Mouse (Mus musculus): ENCODE measurements around the gene Il13ra1. TPM values are rescaled to one million over a fixed set of nuclear protein-coding genes. Genes with fewer than 3 reads are reported as not detected.

Il13ra1 gene
- polyA plus RNA-seq (2014; fragmentation: Nextera tagmentation; extraction: Ambion mirVana) = 3.5 and 5.4 TPM in 2 replicates

DNA sequence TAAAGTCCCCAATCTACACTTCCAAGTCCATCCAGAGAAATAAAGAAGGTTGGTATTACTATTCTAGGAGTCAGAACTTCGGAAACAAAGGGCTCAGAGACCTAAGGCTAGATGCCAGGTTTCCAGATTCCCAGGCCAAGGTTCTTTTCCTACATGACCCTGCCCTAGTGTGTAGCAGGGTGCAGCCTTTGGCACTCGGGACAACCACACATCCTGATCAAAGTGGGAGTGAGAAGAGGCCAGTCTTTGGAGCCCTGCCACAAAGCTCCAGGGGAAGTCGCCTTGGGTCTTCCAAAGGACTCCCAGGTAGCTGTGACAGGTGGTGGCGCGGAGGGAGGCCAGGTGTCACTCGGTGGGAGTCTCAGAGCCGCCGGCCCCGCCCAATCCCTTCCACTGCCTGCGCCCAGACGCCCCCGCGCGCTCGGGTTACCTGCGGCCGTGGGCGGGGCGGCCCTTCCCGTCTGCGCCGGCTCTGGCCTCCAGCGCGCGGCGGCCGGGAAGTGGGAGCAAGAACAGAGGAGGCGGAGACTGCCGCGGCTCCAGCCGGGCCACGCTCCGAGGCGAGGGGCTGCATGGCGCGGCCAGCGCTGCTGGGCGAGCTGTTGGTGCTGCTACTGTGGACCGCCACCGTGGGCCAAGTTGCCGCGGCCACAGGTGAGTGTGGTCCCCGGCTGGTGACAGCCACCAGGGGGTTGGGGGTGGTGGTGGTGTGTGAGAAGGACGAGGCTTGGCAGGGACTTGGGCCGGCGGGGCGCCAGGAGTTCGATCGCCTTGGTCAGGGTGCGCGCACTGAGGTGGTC is at the start of gene Il13ra1:
Gene Il13ra1, plus strand, starts transcription at position 489 of the 800 bp plus-strand sequence.
- WGBS = 25% methylated on average over 45 of the region's 51 CpGs
- Histone ChIP-seq H3K4me2 (ENCODE audit: low read depth, low read length) (peak within 1 kb of the TSS; percentile 66), H3K27ac (ENCODE audit: low read depth, low read length) (no peak within 1 kb of the TSS), H3K9me3 (ENCODE audit: control insufficient read depth, low read length) (no peaks in the 10 kb centered on the region), H3K27me3 (ENCODE audit: control insufficient read depth, insufficient read depth, low read length) (no peaks in the 10 kb centered on the region), H3K4me3 (ENCODE audit: low read depth, low read length) (peak within 1 kb of the TSS; percentile 41), H3K9ac (replicated peaks; ENCODE audit: low read depth, low read length) (peak within 1 kb of the TSS; percentile 42; the same call in 1 of the 2 replicates), H3K4me1 (ENCODE audit: control insufficient read depth, insufficient read depth, low read length) (no peaks in the 10 kb centered on the region), H3K36me3 (ENCODE audit: control insufficient read depth, insufficient read depth, low read length) (no peaks in the 10 kb centered on the region)
- peak; percentile 87 for ATAC-seq (ENCODE audit: low read depth)

DNA sequence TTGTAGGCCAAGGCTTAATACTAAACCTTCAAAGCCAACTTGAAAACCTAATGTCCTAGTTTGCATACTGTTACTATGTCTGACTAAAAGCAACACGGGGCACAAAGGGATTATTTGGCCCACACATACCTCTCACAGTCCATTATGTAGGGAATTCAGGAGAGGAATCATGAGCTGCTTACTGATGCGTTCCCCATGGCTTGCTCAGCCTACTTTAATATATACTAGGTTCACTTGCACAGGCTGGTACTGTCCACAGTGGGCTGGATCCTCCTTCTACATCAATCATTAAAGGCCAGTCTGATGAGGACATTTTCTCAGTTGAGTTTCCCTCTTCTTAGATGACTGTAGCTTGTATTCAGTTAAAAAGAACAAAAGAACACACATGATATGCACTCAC is 37.9 kb upstream of the Il13ra1 start:
- WGBS = 67% methylated on average over 2 of the region's 2 CpGs
- Histone ChIP-seq H3K27me3 (ENCODE audit: control insufficient read depth, insufficient read depth, low read length) (no peaks in the 10 kb centered on the region), H3K4me2 (ENCODE audit: low read depth, low read length) (no peak overlapping the region), H3K4me3 (ENCODE audit: low read depth, low read length) (no peak overlapping the region), H3K36me3 (ENCODE audit: control insufficient read depth, insufficient read depth, low read length) (no peaks in the 10 kb centered on the region), H3K9ac (replicated peaks; ENCODE audit: low read depth, low read length) (no peak overlapping the region), H3K27ac (ENCODE audit: low read depth, low read length) (no peak overlapping the region), H3K9me3 (ENCODE audit: control insufficient read depth, low read length) (no peaks in the 10 kb centered on the region), H3K4me1 (ENCODE audit: control insufficient read depth, insufficient read depth, low read length) (no peaks in the 10 kb centered on the region)
- ATAC-seq (ENCODE audit: low read depth) = no peak

DNA sequence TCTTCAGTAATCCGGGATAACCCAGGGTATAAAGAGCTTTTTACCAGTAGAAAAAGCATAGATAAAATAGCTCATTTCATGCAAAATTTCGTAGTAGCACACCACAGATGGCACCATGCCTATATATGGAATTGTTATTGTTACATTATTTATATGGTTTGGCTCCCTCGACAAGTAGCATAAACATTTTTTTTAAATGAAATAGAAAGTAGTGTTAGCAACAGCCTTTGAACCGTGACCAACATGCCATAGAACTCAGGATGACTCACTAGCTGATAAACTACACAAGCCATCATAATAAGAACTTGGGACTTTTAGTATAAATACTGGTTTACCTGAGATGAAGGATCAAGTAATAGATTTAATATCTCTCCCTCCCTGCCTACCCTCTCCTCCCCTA is 34.7 kb upstream of the Il13ra1 start:
- no peaks in the 10 kb centered on the region for H3K27me3 ChIP-seq (ENCODE audit: control insufficient read depth, insufficient read depth, low read length)
- ATAC-seq (ENCODE audit: low read depth) = no peak
- H3K9ac ChIP-seq (replicated peaks; ENCODE audit: low read depth, low read length) = no peak overlapping the region
- no peaks in the 10 kb centered on the region for H3K4me1 ChIP-seq (ENCODE audit: control insufficient read depth, insufficient read depth, low read length)
- no peaks in the 10 kb centered on the region for H3K9me3 ChIP-seq (ENCODE audit: control insufficient read depth, low read length)
- no peak overlapping the region for H3K4me2 ChIP-seq (ENCODE audit: low read depth, low read length)
- H3K36me3 ChIP-seq (ENCODE audit: control insufficient read depth, insufficient read depth, low read length) = no peaks in the 10 kb centered on the region
- WGBS = 80% methylated on average over 4 of the region's 4 CpGs
- H3K4me3 ChIP-seq (ENCODE audit: low read depth, low read length) = no peak overlapping the region
- H3K27ac ChIP-seq (ENCODE audit: low read depth, low read length) = no peak overlapping the region

DNA sequence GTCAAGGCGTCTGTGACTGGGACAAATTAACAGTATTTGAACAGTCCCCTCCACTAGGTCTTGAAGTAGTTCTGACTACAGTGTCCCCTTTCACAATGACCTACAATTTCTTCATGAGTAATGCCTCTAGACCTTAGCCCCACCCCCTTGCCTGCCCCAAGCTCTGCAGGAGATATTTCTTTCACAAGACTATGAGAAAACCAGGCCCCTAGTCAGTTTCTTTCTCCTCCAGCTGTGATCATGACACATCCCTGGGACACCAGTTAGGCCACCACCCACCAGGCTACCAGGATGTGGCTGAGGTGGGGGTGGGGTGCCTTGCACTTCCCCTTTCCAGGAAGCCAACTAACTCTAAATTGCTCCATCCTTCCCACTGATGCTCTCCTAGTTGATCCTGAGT is 29.0 kb upstream of the Il13ra1 start:
- Histone ChIP-seq H3K27ac (ENCODE audit: low read depth, low read length) (no peak overlapping the region), H3K9me3 (ENCODE audit: control insufficient read depth, low read length) (no peaks in the 10 kb centered on the region), H3K4me1 (ENCODE audit: control insufficient read depth, insufficient read depth, low read length) (no peaks in the 10 kb centered on the region), H3K9ac (replicated peaks; ENCODE audit: low read depth, low read length) (no peak overlapping the region), H3K36me3 (ENCODE audit: control insufficient read depth, insufficient read depth, low read length) (no peaks in the 10 kb centered on the region), H3K27me3 (ENCODE audit: control insufficient read depth, insufficient read depth, low read length) (no peaks in the 10 kb centered on the region), H3K4me3 (ENCODE audit: low read depth, low read length) (no peak overlapping the region), H3K4me2 (ENCODE audit: low read depth, low read length) (no peak overlapping the region)
- no peak for ATAC-seq (ENCODE audit: low read depth)
- WGBS = 81% methylated on average over 1 of the region's 1 CpGs

DNA sequence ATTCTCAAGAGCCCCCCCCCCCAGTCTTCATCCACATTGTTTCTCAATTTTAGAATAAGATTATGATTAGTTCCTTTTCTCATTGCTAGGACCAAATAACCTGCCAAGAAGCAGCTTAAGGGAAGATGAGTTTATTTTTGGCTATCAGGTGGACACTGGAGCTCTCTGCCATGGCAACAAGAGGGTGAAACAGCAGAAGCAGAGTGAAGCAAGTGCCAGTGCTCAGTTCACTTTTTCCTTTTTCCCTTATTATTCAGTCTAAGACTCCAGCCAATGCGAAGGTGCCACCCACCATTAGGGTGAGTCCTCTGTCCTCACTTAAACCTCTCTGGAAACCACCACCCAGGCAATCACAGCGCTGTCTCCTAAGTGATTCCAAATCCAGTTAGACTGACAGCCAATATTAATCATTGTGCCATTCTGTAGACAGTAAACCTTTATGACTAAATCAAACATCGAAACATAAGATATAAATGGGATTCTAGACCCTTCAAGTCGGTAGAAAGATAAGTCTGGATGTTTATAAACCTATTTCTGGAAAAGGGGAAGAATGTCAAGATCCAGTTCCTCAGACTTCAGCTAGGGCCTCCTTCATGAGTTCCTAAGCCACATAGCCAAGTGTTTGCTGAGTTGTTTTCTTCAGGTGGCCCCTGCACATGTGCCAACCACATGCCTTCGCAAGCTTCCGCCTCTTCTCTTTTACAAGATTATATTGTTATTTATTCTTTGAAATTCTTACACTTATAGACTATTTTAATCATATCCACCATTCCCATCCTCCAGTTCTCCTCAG is 23.2 kb upstream of the Il13ra1 start:
- no peak overlapping the region for H3K4me3 ChIP-seq (ENCODE audit: low read depth, low read length)
- no peak overlapping the region for H3K9ac ChIP-seq (replicated peaks; ENCODE audit: low read depth, low read length)
- H3K27me3 ChIP-seq (ENCODE audit: control insufficient read depth, insufficient read depth, low read length) = no peaks in the 10 kb centered on the region
- no peak overlapping the region for H3K27ac ChIP-seq (ENCODE audit: low read depth, low read length)
- no peaks in the 10 kb centered on the region for H3K4me1 ChIP-seq (ENCODE audit: control insufficient read depth, insufficient read depth, low read length)
- no peaks in the 10 kb centered on the region for H3K9me3 ChIP-seq (ENCODE audit: control insufficient read depth, low read length)
- WGBS = 90% methylated on average over 6 of the region's 6 CpGs
- H3K36me3 ChIP-seq (ENCODE audit: control insufficient read depth, insufficient read depth, low read length) = no peaks in the 10 kb centered on the region
- ATAC-seq (ENCODE audit: low read depth) = no peak
- no peak overlapping the region for H3K4me2 ChIP-seq (ENCODE audit: low read depth, low read length)

DNA sequence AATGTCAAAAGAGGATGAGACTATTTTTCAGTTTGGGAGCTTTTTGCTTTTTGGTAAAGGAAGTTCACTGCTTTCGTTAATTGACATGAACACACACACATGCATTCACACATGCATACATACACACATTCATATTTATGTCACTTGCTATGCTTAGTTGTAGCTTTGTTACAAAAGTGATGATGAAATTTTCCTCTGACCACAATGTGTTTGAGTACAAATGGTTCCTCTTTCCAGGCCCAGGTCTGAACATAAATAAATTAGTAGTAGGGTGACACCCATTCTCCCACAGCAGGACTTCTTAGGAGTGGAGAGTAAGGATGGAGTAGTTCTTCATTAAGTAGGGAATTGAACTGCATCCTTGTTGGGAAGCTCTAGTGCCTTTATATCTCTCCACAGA is 11.0 kb upstream of the Il13ra1 start:
- H3K27ac ChIP-seq (ENCODE audit: low read depth, low read length) = no peak overlapping the region
- no peaks in the 10 kb centered on the region for H3K27me3 ChIP-seq (ENCODE audit: control insufficient read depth, insufficient read depth, low read length)
- H3K4me1 ChIP-seq (ENCODE audit: control insufficient read depth, insufficient read depth, low read length) = no peaks in the 10 kb centered on the region
- H3K4me2 ChIP-seq (ENCODE audit: low read depth, low read length) = no peak overlapping the region
- H3K9me3 ChIP-seq (ENCODE audit: control insufficient read depth, low read length) = no peaks in the 10 kb centered on the region
- no peak overlapping the region for H3K9ac ChIP-seq (replicated peaks; ENCODE audit: low read depth, low read length)
- no peak overlapping the region for H3K4me3 ChIP-seq (ENCODE audit: low read depth, low read length)
- no peak for ATAC-seq (ENCODE audit: low read depth)
- 79% methylated on average over 1 of the region's 1 CpGs for WGBS
- no peaks in the 10 kb centered on the region for H3K36me3 ChIP-seq (ENCODE audit: control insufficient read depth, insufficient read depth, low read length)

DNA sequence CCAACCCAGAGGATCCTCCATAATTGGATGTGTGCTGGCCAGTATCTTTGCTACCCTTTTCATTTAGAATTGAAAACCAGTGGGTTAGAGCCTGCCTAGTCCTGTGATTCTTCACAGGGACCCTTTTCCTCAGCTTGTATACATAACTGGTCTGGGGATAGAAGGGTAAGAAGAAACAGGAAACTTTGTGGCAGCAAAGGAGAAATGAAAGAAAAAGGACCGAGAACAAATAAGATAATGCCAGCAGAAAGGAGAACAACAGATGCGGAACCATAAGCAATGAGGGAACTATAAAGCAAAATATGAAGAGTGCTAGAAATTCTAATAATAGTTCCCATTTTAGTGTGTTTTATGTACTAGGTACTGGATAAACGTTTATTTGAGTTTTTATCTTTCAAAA is 10.6 kb upstream of the Il13ra1 start:
- no peaks in the 10 kb centered on the region for H3K9me3 ChIP-seq (ENCODE audit: control insufficient read depth, low read length)
- H3K4me1 ChIP-seq (ENCODE audit: control insufficient read depth, insufficient read depth, low read length) = no peaks in the 10 kb centered on the region
- H3K4me3 ChIP-seq (ENCODE audit: low read depth, low read length) = no peak overlapping the region
- 76% methylated on average over 3 of the region's 3 CpGs for WGBS
- no peak overlapping the region for H3K4me2 ChIP-seq (ENCODE audit: low read depth, low read length)
- H3K9ac ChIP-seq (replicated peaks; ENCODE audit: low read depth, low read length) = no peak overlapping the region
- no peak for ATAC-seq (ENCODE audit: low read depth)
- no peaks in the 10 kb centered on the region for H3K27me3 ChIP-seq (ENCODE audit: control insufficient read depth, insufficient read depth, low read length)
- no peaks in the 10 kb centered on the region for H3K36me3 ChIP-seq (ENCODE audit: control insufficient read depth, insufficient read depth, low read length)
- no peak overlapping the region for H3K27ac ChIP-seq (ENCODE audit: low read depth, low read length)

DNA sequence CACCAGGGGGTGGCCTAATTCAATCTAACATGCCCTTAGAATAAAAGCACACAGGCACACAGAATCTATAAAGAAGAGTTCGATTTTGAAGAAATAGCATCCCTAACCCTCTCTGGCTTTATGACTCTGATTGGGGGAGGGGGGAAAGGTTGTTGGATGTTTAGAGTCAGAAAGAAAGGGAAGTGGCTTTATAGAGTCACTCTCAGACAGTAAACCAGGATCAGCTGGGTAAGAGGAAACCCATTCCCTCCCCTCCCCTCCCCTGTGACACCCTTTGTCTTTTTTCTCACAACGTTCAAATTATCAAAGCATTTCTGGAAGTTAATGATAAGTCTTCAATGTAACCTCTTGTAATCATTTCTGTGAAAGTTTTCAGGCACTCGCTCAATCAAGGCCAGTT is 3.3 kb upstream of the Il13ra1 start:
- 25% methylated on average over 3 of the region's 3 CpGs for WGBS
- ATAC-seq (ENCODE audit: low read depth) = no peak
- no peak overlapping the region for H3K4me3 ChIP-seq (ENCODE audit: low read depth, low read length)

DNA sequence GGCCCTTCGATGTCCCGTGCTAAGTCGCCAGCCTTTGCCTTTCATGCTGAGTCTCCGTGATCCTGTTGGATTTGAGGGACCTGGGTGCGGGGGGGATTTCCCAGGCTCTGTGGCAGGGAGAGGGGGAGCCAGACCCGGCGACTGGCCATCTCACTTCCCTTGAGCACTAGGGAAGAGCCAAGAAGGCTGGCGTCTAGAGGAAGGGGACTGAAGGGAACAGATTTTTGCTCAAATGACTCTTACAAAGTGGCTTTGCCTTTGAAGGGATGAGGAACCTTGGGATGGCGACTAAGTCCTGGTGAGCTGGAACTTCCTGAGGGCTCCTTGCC is 476 bp downstream of the Il13ra1 start:
- Histone ChIP-seq H3K27ac (ENCODE audit: low read depth, low read length) (no peak overlapping the region), H3K4me3 (ENCODE audit: low read depth, low read length) (peak overlapping the region; percentile 41), H3K27me3 (ENCODE audit: control insufficient read depth, insufficient read depth, low read length) (no peaks in the 10 kb centered on the region), H3K4me2 (ENCODE audit: low read depth, low read length) (peak overlapping the region; percentile 66), H3K9ac (replicated peaks; ENCODE audit: low read depth, low read length) (peak overlapping the region; percentile 42; the same call in 1 of the 2 replicates), H3K36me3 (ENCODE audit: control insufficient read depth, insufficient read depth, low read length) (no peaks in the 10 kb centered on the region), H3K4me1 (ENCODE audit: control insufficient read depth, insufficient read depth, low read length) (no peaks in the 10 kb centered on the region), H3K9me3 (ENCODE audit: control insufficient read depth, low read length) (no peaks in the 10 kb centered on the region)
- peak; percentile 38; the same call in 1 of the 2 replicates for ATAC-seq (ENCODE audit: low read depth)
- 21% methylated on average over 9 of the region's 9 CpGs for WGBS

More for the DNA sequence above, 3.3 kb upstream of the Il13ra1 start:
- H3K27ac ChIP-seq (ENCODE audit: low read depth, low read length) = no peak overlapping the region
- H3K9ac ChIP-seq (replicated peaks; ENCODE audit: low read depth, low read length) = no peak overlapping the region
- H3K9me3 ChIP-seq (ENCODE audit: control insufficient read depth, low read length) = no peaks in the 10 kb centered on the region
- H3K36me3 ChIP-seq (ENCODE audit: control insufficient read depth, insufficient read depth, low read length) = no peaks in the 10 kb centered on the region
- H3K4me1 ChIP-seq (ENCODE audit: control insufficient read depth, insufficient read depth, low read length) = no peaks in the 10 kb centered on the region
- no peak overlapping the region for H3K4me2 ChIP-seq (ENCODE audit: low read depth, low read length)
- H3K27me3 ChIP-seq (ENCODE audit: control insufficient read depth, insufficient read depth, low read length) = no peaks in the 10 kb centered on the region

Data from neural tube, embryonic 14.5 days (tissue).